Mouse (Mus musculus) layer of hippocampus, postnatal 14 days (tissue): ENCODE data around the gene Pcna. TPM values are rescaled to one million over a fixed set of nuclear protein-coding genes. Genes with fewer than 3 reads are reported as not detected.
A peak's percentile ranks its signal among the peaks of the same experiment; 100 is the strongest.
"Not testable (repeated sequence)": the region's sequence is repeated elsewhere in the genome, so short reads cannot be mapped to it uniquely, and the experiment has no call there.

Source experiments
- DNase-seq, 2 experiments: peaks; one replicate each; pipeline ENCODE4 v3.0.0; 2021 to 2022; ENCODE audit warnings: low spot score in 2 of 2, mixed read lengths in 1 of 2
- total RNA-seq, 2 experiments: library from RNA; stranded (reverse); gene quantifications; 2 replicates each; pipeline ENCODE4 v1.2.3; 2021

The Pcna gene
- total RNA-seq, 2 experiments from 2014 or later = 45.3 to 51.5 TPM

DNA sequence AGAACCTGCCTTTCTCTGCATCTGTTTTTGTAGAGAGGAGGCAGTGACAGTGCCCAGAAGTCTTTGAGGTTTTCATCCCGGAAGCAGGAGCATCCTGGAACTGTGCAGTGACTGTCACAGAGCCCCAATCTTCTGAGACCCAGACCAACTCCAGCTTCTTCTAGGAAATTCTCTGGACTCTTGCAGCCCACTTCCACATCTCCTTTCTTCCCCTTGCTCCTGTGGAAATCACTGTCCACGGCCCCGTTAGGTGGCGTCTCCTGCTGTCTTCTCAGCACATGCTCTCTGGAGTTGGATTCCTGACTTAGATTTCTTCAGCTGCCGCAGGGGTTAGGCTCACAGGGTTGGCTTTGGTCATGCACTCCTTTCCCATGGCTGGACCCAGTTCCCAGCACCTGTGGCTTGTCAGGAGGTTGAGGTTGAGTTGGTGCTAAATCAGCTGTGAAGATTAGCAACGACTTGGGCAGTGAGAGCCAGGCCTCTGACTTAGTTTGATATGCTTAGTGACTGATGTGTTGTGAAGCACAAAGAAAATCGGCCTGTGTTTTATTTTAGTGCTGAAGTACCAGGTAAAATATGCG, 25.2 kb upstream of the Pcna start:
- DNase-seq = no peak

DNA sequence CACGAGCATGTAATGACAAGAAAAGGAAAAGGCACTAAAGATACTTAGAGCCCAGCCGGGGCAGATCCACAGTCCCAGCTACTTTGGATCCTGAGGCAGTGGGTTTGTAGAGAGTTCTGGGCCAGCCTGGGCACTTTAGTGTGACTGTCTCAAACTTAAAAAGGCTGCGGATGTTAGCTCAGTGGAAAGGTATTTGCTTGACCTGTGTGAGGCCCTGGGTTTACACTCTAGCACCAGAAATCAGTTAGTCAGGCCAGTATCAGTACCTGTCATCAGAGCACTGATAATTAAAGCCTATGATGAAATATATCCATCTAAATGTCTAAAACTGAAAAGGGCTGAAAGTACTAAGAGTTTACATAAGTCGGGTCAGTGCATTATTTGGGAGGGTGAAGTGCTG, 23.1 kb upstream of the Pcna start:
- no peak for DNase-seq

DNA sequence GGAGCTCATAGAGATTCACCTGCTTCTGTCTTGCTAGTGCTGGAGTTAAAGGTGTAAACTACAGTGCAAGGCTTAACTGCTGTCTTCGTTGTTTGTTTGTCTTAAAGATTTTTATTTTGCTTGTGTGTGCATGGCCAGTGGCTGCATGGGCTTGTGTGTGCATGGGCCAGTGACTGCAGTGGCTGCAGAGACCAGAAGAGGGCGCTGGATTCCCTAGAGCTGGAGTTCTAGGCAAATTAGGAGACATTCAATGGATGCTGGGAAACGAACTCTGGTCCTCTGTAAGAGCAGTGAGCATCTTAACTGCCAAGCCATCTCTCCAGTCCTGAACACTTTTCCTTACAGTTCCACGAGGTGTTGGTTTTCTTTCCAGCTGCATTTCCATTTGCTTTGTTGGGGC, 22.4 kb upstream of the Pcna start:
- DNase-seq = no peak

DNA sequence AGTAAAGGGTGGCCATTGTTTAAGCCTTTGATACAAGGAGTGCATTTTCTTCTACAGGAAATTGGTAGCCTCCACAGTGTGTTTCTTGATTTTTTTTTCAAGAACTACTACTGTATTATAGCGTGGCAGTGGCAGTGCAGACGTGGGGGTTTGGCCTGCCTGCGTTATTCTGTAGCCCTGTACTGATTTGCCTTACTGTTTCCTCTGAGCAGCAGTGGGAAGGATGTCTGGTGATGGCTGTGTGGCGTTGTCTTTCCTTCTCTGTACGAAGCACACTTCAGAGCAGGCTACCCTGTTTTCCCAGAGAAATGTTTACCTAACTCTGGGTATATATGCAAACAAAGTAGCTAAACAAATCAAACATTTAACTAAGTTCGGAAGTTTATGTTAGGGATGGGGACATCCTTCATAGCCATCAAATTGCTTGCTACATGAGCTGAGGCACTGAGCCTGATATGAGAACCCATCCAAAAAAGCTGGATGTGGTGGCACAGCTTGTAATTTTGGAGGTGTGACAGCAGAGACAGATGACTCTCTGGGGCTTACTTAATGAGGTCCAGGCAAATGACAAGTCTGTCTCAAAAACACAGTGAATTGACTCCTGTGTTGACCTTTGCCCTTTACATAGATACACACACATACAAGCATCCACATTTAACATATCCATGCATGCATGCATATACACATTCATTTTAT, 19.7 kb upstream of the Pcna start:
- no peak for DNase-seq

DNA sequence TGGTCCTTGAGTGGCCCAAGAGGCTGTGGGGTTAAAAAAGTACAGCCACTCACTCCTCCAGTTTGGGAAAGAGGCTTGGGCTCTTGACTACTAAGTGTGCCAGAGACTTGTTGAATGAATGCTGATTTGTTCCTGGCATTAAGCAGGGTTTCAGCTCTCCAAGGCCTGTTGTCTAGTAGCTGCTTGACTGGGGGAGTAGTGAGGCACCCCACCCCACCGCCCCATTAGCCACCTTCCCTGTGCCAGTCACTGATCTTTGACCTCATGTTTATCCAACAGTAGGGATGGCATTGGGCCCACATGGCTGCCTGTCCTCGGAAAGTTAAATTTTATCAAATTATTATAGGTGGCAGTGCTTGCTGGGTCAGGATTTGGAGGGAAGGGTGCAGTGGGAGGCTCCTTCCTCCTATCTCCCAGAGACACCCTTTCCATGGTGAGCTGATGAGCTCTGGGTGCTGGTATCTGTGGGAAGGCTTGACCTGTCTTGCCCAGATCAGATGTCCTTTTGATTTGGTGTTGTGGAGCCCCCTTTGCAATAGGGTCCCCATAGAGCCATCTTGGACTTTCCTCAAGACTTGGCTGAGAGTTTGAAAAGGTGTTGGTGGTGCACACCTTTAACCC, 17.3 kb upstream of the Pcna start:
- no peak for DNase-seq

DNA sequence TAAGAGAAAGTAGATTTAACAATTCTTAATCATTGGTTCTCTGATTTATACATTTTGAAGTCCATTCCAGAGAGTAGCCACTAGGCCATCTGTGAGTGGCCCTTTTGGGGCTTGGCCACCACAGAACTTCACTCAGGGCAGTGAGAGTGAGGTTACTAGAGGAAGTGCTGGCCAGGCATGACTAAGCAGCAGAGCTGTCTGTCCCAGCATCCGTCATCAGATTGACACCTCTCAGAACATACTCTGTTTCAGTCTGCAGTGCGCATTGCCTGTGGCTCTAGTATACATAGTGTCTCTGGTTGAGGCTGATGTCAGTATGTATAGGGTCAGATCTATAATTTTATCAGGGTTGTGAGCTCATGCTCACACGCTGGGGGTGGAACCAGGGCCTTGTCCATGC, 16.1 kb upstream of the Pcna start:
- no peak for DNase-seq

DNA sequence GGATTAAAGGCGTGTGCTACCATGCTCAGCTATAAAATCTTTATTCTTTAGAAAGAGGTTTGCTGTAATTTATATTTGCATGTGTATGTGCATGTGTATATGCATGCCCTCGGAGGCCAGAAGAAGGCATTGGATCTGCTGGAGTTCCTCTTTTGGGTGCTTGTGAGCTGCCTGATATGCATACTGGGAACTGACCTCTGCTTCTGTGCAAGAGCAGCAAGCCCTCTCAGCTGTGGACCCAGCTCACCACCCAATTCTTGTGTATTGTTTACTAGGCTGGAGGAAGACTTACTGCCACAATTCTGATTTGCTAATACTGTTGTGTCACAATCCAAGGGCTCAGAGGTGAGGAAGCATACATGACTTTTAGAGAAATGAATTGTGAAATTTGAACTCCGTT, 13.0 kb upstream of the Pcna start:
- DNase-seq = no peak

DNA sequence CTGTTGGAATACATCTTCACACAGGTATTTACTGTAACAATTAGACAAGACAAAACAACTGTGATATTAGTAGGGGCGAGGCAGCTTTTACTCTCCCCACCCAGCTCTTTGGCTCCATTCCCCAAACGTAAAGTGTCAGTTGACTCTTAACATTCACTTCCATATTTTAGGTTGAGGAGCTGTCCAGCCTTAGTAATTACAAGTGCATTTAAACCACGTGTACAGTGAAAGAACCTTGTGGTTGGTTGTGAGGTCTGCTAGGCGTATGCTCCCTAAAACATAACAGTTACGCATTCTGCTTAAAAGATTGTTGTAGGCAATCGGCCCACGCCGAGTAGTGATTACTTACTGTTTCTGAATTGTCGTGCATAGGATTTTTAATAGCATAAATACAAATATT, 12.1 kb upstream of the Pcna start:
- DNase-seq = no peak

DNA sequence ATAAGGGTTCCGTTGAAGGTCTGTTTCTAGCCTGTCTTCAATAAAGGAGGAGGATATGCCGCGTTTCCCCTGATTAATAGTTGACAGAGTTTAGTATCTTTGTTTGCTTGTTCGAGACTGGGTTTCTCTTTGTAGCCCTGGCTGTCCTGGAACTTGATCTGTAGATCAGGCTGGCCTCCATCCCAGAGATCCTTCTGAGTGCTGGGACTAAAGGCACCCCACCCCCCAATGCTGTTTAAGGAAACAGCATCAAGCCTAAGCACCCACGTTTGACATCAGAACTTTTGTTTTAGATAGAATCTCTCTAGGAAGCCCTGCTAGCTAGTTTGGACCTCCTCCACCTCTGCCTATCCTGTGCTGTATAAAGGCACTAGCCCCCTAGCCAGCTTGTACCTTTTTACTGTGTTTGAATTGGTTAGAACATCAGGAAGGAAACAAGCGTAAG, 11.2 kb upstream of the Pcna start:
- no peak for DNase-seq

DNA sequence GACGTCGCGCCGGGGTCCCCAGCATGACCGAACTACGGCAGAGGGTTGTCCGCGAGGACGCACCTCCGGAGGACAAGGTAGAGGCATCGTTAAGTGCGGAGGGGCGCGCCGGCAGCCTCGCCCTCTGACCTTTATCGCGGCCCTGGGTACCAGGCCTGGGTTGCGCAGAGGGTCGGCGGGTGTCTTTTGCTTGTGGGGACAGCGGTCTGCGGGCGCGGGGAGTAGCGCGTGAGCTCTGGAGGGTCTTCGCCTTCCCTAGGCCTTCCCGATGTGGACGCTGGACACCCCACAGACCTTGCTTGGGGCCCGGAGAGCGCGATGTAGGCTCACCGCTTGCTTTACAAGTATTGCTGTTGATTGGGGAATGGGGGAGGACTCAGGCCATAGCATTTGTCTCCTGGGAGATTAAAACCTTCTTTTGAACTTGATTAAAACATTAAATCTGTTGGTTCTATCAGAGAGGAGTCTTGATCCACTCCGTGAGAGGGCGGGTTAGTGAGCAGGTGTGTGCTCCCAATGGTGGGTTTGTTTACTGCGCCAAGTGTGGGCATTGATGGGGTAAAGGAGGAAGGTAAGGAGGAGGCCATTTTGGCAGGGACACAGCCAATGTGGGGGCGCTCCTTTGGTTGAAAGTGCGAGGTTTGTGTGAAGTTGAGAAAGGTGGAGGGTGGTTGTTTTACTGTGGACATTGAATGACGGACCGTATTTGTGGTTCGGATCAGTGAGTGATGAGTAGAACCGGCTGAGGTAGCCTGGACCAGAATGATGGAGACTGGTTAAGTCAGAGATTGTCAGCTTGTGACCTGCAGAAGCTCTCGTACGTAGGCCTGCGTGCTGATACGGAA, 10.5 kb upstream of the Pcna start:
- DNase-seq = peak in 1 of 2 experiments; percentile 42

DNA sequence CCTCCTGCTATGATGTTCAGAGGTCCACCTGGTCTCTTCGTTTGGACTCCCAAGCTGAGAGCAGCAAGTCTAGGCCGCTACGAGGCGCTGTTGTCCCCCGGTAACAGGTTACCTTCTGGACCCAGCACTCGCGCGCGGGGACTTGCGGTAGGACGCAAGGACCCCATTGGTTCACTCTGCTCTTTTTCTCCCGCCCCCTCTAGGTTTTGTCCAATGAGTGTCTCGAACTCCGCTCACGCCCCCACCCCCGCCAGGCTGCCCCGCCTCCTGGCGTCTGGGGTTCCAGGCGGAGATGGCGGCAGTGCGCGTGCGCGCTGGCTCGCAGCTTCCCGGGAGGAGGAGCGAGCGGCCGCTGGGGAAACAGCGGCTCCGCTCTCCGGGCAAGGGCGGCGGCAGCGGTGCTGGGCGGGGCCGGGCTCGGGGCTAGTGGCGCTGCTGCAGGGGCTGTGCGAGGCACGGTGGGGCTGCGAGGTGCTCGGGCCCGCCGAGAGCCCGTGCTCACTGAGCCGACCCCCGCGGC, 9.8 kb upstream of the Pcna start, which contains the start of gene Cds2:
Gene Cds2 (plus strand): TSS at position 270 of the 520 bp plus-strand sequence.
- peak; percentile 98 to 99 for DNase-seq

DNA sequence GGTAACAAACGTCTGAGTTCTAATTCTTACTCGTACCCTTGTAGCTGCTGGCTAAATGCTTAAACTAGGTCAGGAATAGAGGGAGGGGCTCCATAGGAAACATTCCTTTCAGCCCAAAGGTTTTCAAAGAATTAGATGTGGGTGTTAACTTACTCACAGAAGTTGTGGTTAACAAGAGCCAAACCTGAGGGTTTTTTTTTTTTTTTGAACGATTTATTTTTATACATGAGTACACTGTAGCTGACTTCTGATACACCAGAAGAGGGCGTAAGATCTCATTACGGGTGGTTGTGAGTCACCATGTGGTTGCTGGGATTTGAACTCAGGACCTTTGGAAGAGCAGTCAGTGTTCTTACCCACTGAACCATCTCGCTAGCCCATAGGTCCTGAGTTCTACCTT, 9.1 kb upstream of the Pcna start:
- no peak for DNase-seq

DNA sequence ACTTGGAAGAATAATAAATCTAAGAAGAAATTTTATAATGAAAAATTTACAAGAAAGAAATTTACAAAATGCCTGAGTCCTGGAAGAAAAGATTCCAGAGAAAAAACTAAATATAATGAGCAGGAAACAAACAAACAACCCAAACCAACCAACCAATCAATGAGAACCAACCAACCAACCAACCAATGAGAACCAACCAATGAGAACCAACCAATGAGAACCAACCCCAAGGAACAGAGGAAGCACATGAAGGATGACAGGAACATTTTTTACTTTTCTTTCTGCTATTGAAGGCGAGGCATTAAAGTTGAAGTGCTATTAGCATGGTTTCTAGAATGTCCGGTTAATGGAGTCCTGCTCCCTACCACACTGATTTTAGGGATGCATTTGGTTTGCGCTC, 7.5 kb upstream of the Pcna start:
- no peak for DNase-seq

DNA sequence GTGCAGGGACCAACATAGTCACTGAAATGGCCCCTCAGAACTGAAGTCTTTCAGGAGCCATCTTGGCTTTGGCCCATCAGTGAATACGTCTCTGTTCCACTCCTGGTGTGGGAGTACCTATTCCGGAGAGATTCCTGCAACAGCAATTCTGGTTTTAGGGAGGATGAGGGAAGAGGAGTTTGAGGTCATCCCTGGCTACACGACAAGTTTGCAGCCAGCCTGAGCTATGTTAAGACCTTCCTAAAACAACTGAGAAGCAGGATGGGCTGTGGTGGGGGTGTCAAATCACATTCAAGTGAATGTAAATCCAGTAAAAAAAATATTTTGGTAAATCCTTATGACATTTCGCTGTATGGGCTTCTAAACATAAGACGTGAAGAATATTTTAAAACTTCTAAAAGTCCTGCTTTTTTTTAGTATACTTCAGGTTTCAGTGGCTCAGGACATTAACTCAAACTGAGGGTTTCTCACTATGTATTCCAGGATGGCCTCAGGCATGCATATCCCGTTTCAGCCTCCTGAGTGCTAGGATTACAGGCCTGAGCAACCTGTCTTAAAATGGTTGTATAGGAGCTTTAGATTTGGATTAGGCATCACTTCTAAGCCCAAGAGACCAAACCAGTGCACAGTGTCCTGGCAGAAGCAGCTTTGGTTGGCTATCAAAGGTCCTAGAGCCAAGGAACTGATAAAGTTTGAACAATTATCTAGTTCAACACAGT, 4.4 kb upstream of the Pcna start:
- no peak for DNase-seq

DNA sequence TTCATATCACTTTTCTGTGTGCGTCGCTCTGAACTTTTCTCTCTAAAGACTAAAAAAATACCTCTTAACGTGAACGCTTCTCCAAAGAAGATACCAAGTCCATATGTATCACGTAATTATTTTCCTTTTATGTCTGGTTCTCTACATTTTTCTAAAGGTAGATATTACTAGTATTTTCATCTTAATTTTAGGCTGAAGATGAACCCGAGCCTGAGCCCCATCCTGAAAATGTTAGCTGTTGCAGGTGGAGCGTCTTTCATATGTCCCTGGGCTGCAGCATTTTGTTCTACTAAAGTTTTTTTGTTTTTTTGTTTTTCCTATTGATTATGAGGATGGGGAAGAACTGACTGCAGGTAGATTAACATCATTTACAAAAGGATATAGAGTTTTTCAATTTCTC, 489 bp upstream of the Pcna start:
- no peak for DNase-seq

DNA sequence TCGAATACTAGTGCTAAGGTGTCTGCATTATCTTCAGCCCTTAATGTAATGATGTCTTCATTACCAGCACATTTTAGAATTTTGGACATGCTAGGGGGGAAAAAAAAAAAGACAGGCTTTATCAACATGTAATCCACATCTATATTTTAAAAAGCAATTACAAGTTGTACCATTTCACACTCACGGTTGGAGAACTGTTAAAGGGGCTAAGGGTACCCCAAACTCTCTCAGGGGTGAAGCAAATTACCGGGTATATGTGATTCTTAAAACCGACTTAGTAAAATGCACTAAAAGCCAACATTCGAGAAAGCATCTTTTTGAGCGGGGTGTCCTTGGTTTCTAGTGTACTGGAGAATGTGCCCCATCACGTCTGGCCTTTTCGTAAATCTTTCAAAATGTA, 1.2 kb downstream of the Pcna start:
- DNase-seq = no peak

DNA sequence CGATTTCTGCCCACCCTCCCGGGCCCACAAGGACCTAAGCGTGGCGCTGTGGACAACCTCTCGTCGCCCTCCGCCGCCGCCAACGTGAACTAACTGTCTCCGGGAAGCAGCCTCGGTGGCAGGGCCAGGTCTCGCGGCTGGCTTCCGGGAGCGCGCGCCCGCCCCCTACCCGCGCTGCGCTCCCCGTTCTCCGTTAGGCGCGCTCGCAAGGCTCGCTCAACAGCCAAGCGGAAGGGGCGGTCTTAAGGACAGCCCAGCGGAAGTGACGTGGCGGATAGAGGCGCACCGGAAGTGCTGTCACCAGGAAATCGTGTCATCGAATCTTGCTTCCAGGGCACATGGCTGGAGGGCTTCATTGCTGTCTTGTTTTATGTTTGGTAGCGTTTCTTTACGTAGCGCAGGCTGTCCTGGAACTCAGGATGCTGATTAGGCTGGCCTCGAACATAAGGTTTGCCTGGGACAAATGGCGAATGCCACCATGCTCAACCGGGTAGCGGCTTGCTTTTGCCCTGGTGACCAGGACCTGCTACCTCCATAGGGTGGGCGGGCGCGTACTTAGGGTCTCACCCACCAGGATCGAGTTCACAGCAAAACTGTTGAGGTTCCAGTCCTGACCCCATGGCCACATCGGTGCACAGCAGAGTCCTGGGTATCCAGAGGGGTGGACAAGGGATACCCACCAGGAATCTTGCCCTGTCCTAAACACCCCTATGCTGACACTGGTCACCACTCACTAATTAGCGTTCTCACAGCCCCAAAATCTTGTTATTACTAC, 5.4 kb downstream of the Pcna start, which contains the start of gene Tmem230:
Gene Tmem230 (minus strand): TSS at position 269 of the 775 bp plus-strand sequence.
- DNase-seq = peak; percentile 91 to 96

DNA sequence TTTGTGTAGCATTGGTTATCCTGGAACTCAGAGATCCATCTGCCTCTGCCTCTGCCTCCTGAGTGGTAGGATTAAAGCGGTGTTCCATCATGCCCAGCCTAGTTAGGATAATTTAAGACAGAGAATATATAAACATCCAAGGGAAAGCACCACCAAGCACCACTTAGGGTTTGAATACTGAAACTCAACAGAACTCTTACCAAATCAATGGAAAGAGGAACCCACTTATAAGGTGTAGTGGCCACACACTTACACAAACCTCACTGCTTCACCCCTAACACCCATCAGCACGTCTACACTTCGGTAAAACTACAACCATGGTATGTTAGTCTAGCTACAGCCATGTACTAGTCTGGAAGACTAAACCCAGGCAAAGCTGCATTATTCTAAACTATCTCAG, 9.7 kb downstream of the Pcna start:
- DNase-seq = no peak

DNA sequence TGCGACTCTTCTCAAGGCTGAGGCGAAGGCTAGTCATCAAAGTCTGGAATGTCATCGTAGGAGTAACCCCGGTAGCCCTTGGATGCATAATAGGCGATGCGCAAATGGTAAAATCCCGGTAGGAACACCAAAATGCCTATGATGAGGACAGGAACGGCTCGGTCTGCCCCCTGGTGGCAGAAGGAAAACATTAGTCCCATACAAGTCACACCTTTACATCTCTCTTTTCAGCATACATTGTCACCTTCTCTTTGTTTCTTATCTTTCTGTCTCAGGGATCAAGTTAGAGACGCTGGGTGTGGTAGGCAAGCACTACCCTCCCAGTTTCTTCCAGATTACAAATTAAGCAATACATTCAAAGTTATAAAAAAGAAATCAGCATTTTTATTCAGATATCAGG, 12.7 kb downstream of the Pcna start:
- DNase-seq = peak; percentile 47 to 69

DNA sequence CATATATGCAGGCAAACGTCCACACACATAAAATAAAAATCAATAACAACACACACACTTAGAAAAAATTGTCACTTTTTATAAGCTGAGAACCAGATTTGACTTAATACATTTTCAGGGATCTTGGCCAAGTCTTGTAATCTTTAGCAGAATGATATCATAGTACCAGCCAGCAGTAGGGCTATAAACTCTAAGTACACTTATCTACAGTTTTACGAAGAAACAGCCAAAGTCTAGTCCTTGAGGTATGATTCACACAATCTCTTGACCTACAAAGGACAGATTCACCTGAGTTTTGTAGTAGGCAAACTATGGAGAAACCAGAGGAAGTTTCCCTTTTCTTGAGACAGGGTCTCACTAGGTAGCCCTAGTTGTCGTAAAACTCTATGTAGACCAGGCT, 13.7 kb downstream of the Pcna start:
- DNase-seq = not testable (repeated sequence)
